In the genomic region with DNA sequence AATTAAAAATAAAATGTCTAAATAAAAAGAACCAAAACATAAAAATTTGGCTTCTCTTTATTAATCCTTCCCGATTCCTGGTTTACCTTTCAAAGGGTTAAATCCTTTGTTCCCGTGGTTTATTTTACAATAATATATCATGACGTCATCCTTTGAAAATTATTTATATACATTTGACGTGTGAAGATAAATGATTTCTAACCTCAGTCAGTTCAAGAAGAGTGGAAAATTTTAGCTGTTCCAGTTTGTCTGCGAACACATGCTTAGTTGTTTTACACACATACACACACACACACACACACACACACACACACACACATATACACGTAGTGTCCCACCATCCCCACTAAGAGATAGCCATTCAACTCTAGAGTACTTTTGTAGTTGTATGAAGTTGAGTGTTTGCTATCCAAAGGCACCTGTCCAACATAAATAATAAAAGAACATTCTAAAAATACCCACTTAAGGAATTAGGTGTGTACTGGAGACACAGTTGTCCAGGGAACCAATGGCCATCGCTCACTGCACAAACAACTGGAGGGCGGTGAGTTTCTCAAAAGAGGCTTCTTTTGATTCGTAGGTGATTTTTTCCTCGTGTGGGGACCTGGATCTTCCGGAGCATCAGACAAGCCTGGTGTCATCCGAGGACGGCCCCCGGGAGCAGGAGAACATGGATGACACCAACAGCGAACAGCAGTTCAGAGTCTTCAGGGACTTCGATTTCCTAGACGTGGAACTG, we compare ENCODE assay signal across 10 mouse cellular contexts.
DNase-seq lines count a peak whose midpoint lies in the region; ATAC-seq and TF ChIP-seq lines count a peak whose summit lies in the region.
"Had no signal": no experiment of that assay in that cellular context is flagged by ENCODE, and none has a peak within 500 bp of the region (broad histone marks: within the 10 kb centered on the region; RNA-seq: fewer than 3 reads in every experiment).

No protein-coding gene starts in this region.

- TF ChIP-seq POLR2A in kidney, adult 2 months (IDR thresholded peaks at IDR 0.05; ENCODE audit: low read depth, low read length): no peak
- no peak for TF ChIP-seq POLR2A in thymus, adult 2 months (IDR thresholded peaks at IDR 0.05; ENCODE audit: control insufficient read depth, extremely low read depth, insufficient read depth, low read length, poor library complexity)

- H3K27ac ChIP-seq in gastrocnemius, adult 2 months: peak overlapping the region; percentile 87
- H3K27ac ChIP-seq in embryonic facial prominence, embryonic 13.5 days: peak overlapping the region; percentile 69
- H3K27ac ChIP-seq in kidney, adult 2 months (ENCODE audit: insufficient read depth, low read depth, low read length): peak overlapping the region; percentile 85
- H3K27ac ChIP-seq in lung, embryonic 16.5 days (ENCODE audit: low read length): peak overlapping the region; percentile 79
- H3K27ac ChIP-seq in midbrain, embryonic 13.5 days: no peak overlapping the region
- no peak overlapping the region for H3K27ac ChIP-seq in thymus, adult 2 months (ENCODE audit: control insufficient read depth, insufficient read depth, low read length)
- H3K27ac ChIP-seq: liver, embryonic 14.5 days had no signal

- no peak for ATAC-seq in embryonic facial prominence, embryonic 13.5 days (ENCODE audit: insufficient number of reproducible peaks, insufficient read depth, low FRiP score, low TSS enrichment, low read depth)
- ATAC-seq in lung, embryonic 16.5 days (ENCODE audit: low read depth): peak; percentile 65
- no peak for ATAC-seq in midbrain, embryonic 13.5 days

- TF ChIP-seq CTCF in gastrocnemius, adult 2 months (IDR thresholded peaks at IDR 0.05): no peak
- no peak for TF ChIP-seq CTCF in kidney, adult 2 months (conservative IDR thresholded peaks at IDR 0.05; ENCODE audit: insufficient read depth, insufficient read length, low read depth, low read length)
- TF ChIP-seq CTCF in thymus, adult 2 months (IDR thresholded peaks at IDR 0.05; ENCODE audit: borderline replicate concordance, control insufficient read depth, extremely low read depth, insufficient read depth, low read length, poor library complexity): no peak

- peak; percentile 37 for DNase-seq in gastrocnemius, adult 2 months
- no peak for DNase-seq in gastrocnemius, postnatal 4 days (ENCODE audit: low spot score in 2 of 2)
- DNase-seq in kidney, adult 2 months: peak; percentile 71
- no peak for DNase-seq in thymus, adult 2 months
- no peak for DNase-seq in left cerebral cortex, postnatal 36 days (ENCODE audit: low spot score in 2 of 2)

- no peaks in the 10 kb centered on the region for H3K27me3 ChIP-seq in embryonic facial prominence, embryonic 13.5 days
- H3K27me3 ChIP-seq in kidney, adult 2 months (replicated peaks; ENCODE audit: control insufficient read depth, insufficient read depth, low read length): no peaks in the 10 kb centered on the region
- no peaks in the 10 kb centered on the region for H3K27me3 ChIP-seq in lung, embryonic 16.5 days (ENCODE audit: control insufficient read depth, insufficient read depth, low read depth, low read length)
- no peaks in the 10 kb centered on the region for H3K27me3 ChIP-seq in midbrain, embryonic 13.5 days
- no peaks in the 10 kb centered on the region for H3K27me3 ChIP-seq in thymus, adult 2 months (ENCODE audit: control insufficient read depth, insufficient read depth, low read length)
- H3K27me3 ChIP-seq: hindbrain, embryonic 12.5 days had no signal

- peak overlapping the region; percentile 44; the same call in 1 of the 2 replicates for H3K9ac ChIP-seq in embryonic facial prominence, embryonic 13.5 days
- peak overlapping the region; percentile 55; the same call in 1 of the 2 replicates for H3K9ac ChIP-seq in lung, embryonic 16.5 days (ENCODE audit: low read length)
- H3K9ac ChIP-seq in midbrain, embryonic 13.5 days (replicated peaks): no peak overlapping the region
- H3K9ac ChIP-seq: hindbrain, embryonic 12.5 days; liver, embryonic 14.5 days had no signal

- intact Hi-C loops in gastrocnemius, adult 2 months (cut with DNase I): no loop called here
- intact Hi-C loops in left cerebral cortex, postnatal 36 days (cut with DNase I): no loop called here

- H3K4me1 ChIP-seq in embryonic facial prominence, embryonic 13.5 days: peaks cover 14% of the 10 kb centered on the region
- H3K4me1 ChIP-seq in kidney, adult 2 months (ENCODE audit: control insufficient read depth, insufficient read depth, low read length): no peaks in the 10 kb centered on the region
- peaks cover 9% of the 10 kb centered on the region; the same call in 1 of the 2 replicates for H3K4me1 ChIP-seq in lung, embryonic 16.5 days (replicated peaks; ENCODE audit: control insufficient read depth, insufficient read depth, low read length)
- no peaks in the 10 kb centered on the region for H3K4me1 ChIP-seq in midbrain, embryonic 13.5 days (replicated peaks)
- H3K4me1 ChIP-seq in thymus, adult 2 months (replicated peaks; ENCODE audit: control insufficient read depth, insufficient read depth, low read length): no peaks in the 10 kb centered on the region

- peaks cover 7% of the 10 kb centered on the region for H3K9me3 ChIP-seq in embryonic facial prominence, embryonic 13.5 days
- H3K9me3 ChIP-seq in lung, embryonic 16.5 days (ENCODE audit: control insufficient read depth, low read length): peaks cover 4% of the 10 kb centered on the region; the same call in 1 of the 2 replicates
- peaks cover 14% of the 10 kb centered on the region; the same call in 1 of the 2 replicates for H3K9me3 ChIP-seq in midbrain, embryonic 13.5 days

- peaks cover 31% of the 10 kb centered on the region for H3K36me3 ChIP-seq in embryonic facial prominence, embryonic 13.5 days
- H3K36me3 ChIP-seq in kidney, adult 2 months (ENCODE audit: control insufficient read depth, insufficient read depth, low read length): no peaks in the 10 kb centered on the region
- H3K36me3 ChIP-seq in lung, embryonic 16.5 days (ENCODE audit: control insufficient read depth, insufficient read depth, low read length): peaks cover 6% of the 10 kb centered on the region; the same call in 1 of the 2 replicates
- H3K36me3 ChIP-seq in midbrain, embryonic 13.5 days: peaks cover 78% of the 10 kb centered on the region
- H3K36me3 ChIP-seq in thymus, adult 2 months (ENCODE audit: control insufficient read depth, insufficient read depth, low read length): no peaks in the 10 kb centered on the region

- peak overlapping the region; percentile 48 for H3K4me2 ChIP-seq in embryonic facial prominence, embryonic 13.5 days
- peak overlapping the region; percentile 51 for H3K4me2 ChIP-seq in lung, embryonic 16.5 days (ENCODE audit: low read depth, low read length)
- no peak overlapping the region for H3K4me2 ChIP-seq in midbrain, embryonic 13.5 days (replicated peaks)
- H3K4me2 ChIP-seq: hindbrain, embryonic 12.5 days had no signal

- H3K4me3 ChIP-seq in gastrocnemius, adult 2 months: peak overlapping the region; percentile 65
- 0 out of 2 replicates have a peak overlapping the region, but pooled peaks have one; percentile 14 for H3K4me3 ChIP-seq in embryonic facial prominence, embryonic 13.5 days
- H3K4me3 ChIP-seq in kidney, adult 2 months (ENCODE audit: insufficient read depth, low read depth, low read length): peak overlapping the region; percentile 35
- peak overlapping the region; percentile 37 for H3K4me3 ChIP-seq in lung, embryonic 16.5 days (ENCODE audit: low read length)
- no peak overlapping the region for H3K4me3 ChIP-seq in midbrain, embryonic 13.5 days (replicated peaks)
- no peak overlapping the region for H3K4me3 ChIP-seq in thymus, adult 2 months (ENCODE audit: control insufficient read depth, insufficient read depth, low read length)
- H3K4me3 ChIP-seq: hindbrain, embryonic 12.5 days had no signal

- WGBS in embryonic facial prominence, embryonic 13.5 days: 70% methylated on average over 17 of the region's 17 CpGs
- 62% methylated on average over 17 of the region's 17 CpGs for WGBS in kidney, adult 2 months
- 51% methylated on average over 17 of the region's 17 CpGs for WGBS in lung, embryonic 16.5 days
- 92% methylated on average over 17 of the region's 17 CpGs for WGBS in midbrain, embryonic 13.5 days
- WGBS in thymus, adult 2 months: 92% methylated on average over 17 of the region's 17 CpGs

Comparison
In these comparisons a context has a peak if more than half of its experiments do, and no peak if none do; other contexts are left out.
1. DNase-seq: peak in gastrocnemius, adult 2 months (single experiment) and kidney, adult 2 months (single experiment); none in gastrocnemius, postnatal 4 days (0 of 2), thymus, adult 2 months (single experiment) and left cerebral cortex, postnatal 36 days (0 of 2).
2. H3K27ac ChIP-seq: peak in gastrocnemius, adult 2 months (single experiment), embryonic facial prominence, embryonic 13.5 days (single experiment), kidney, adult 2 months (single experiment) and lung, embryonic 16.5 days (single experiment); none in midbrain, embryonic 13.5 days (single experiment) and thymus, adult 2 months (single experiment).
3. H3K4me3 ChIP-seq: peak in gastrocnemius, adult 2 months (single experiment), embryonic facial prominence, embryonic 13.5 days (single experiment), kidney, adult 2 months (single experiment) and lung, embryonic 16.5 days (single experiment); none in midbrain, embryonic 13.5 days (single experiment) and thymus, adult 2 months (single experiment).